In the genomic region with DNA sequence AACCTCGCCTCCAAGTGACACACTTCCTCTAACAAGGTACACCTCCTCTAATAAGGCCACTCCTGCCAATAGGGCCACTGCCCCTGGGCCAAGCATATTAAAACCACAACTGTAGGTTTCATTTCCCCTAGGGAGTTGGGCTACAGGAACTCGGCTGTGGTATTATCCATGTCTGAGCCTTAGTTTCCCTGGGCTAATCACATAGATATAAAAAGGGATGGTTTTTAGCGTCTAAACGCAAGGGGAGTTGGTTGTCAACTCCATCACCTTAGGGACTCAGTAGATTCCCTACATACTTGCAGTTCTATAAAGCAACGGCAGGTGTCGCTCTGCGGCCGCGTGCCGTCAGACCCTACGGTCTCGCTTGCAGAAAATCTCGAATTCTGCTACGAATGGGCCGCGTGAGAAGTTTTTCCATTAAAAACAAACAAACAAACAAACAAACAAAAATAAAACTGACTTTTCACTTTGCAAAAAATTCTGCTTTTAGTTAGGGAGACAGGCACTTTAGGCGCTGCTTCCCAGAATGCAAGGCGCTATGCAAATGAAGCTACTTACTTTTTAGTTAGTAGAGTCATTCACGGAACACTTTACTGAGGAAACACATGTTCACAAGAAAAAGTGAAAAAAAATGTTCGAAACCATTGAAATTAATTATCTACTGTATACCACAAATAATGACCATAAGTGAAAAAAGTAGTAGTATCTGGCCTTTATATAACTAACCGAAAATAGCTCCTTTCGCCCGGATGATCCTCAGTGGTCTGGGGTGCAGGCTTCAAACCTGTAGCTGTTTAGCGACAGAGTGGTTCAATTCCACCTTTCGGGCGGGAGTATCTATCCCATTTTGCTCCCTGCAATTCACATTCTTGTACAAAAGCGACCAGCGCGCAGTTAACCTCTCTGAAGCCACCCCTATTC, we compare ENCODE assay signal across 7 mouse cellular contexts. TPM values are rescaled to one million over a fixed set of nuclear protein-coding genes. Genes with fewer than 3 reads are reported as not detected.
A peak's percentile ranks its signal among the peaks of the same experiment; 100 is the strongest.
DNase-seq lines count a peak whose midpoint lies in the region; ATAC-seq and TF ChIP-seq lines count a peak whose summit lies in the region.

No protein-coding gene starts in this region.

- DNase-seq in adipocyte (ENCODE audit: low spot score): peak; percentile 76
- DNase-seq in cerebellum, postnatal 25 days: peak; percentile 86 to 93
- peak; percentile 83 for DNase-seq in gastrocnemius, adult 2 months
- DNase-seq in hindlimb bud, embryonic 11.5 days (ENCODE audit: extremely low spot score, low read depth, low spot score): peak; percentile 84
- DNase-seq in left cerebral cortex, postnatal 25 days (ENCODE audit: low spot score in 2 of 2): peak; percentile 81 to 87
- peak; percentile 81 for DNase-seq in right cerebral cortex, postnatal 14 days

- H3K27ac ChIP-seq in gastrocnemius, adult 2 months: peak overlapping the region; percentile 95

- intact Hi-C loops in gastrocnemius, adult 2 months (cut with DNase I): loop anchor here (1.0 to 2.0 kb wide), 2 partner anchors 42 to 122 kb away; no protein-coding TSS in a partner anchor
- intact Hi-C loops in left cerebral cortex, postnatal 25 days (cut with DNase I): loop anchor here (1.0 to 5.0 kb wide), 2 partner anchors 43 to 123 kb away; a partner anchor contains a TSS

- peak overlapping the region; percentile 80 for H3K4me3 ChIP-seq in gastrocnemius, adult 2 months

- peak; percentile 98; the same call in 1 of the 2 replicates for TF ChIP-seq CTCF in gastrocnemius, adult 2 months (IDR thresholded peaks at IDR 0.05)

- peak; percentile 56 for ATAC-seq in megakaryocyte-erythroid progenitor cell, adult 5-6 weeks (replicated peaks; ENCODE audit: low FRiP score, low TSS enrichment, poor library complexity, severe bottlenecking)

RNA-seq across cellular contexts. Expression of a gene that starts 9.1 kb away (rescaled TPM):
- total RNA-seq in gastrocnemius, adult 2 months (2021): under 1 TPM; 0.22 to 0.59 TPM
- total RNA-seq in left cerebral cortex, postnatal 25 days (2021): 10 to 100 TPM; 21.0 to 26.0 TPM
- total RNA-seq in megakaryocyte-erythroid progenitor cell, adult 5-6 weeks (2014; fragmentation: Nextera tagmentation): 4.2 and 4.8 TPM in 2 replicates
- 52.4 and 77.0 TPM in 2 replicates for total RNA-seq in megakaryocyte-erythroid progenitor cell, adult 5-6 weeks (2017)

RNA-seq across cellular contexts. Expression of a gene that starts 18.3 kb away (rescaled TPM):
- 1,000 to 10,000 TPM in 1 of 2 experiments, 100 to 1,000 TPM in 1; 987 to 1,150 TPM for total RNA-seq in gastrocnemius, adult 2 months (2021)
- 100 to 1,000 TPM; 112 TPM for total RNA-seq in left cerebral cortex, postnatal 25 days (2021)
- total RNA-seq in megakaryocyte-erythroid progenitor cell, adult 5-6 weeks (2014; fragmentation: Nextera tagmentation): not detected in 2 replicates
- total RNA-seq in megakaryocyte-erythroid progenitor cell, adult 5-6 weeks (2017): not detected in 2 replicates

RNA-seq across cellular contexts. Expression of a gene that starts 20.9 kb away (rescaled TPM):
- under 1 TPM in 1 of 2 experiments, not detected in 1; 0.74 TPM for total RNA-seq in gastrocnemius, adult 2 months (2021)
- under 1 TPM in 1 of 2 experiments, not detected in 1; 0.55 TPM for total RNA-seq in left cerebral cortex, postnatal 25 days (2021)
- total RNA-seq in megakaryocyte-erythroid progenitor cell, adult 5-6 weeks (2014; fragmentation: Nextera tagmentation): not detected in 2 replicates
- not detected in 2 replicates for total RNA-seq in megakaryocyte-erythroid progenitor cell, adult 5-6 weeks (2017)

RNA-seq across cellular contexts. Expression of a gene that starts 29.1 kb away (rescaled TPM):
- total RNA-seq in gastrocnemius, adult 2 months (2021): 10 to 100 TPM; 13.6 to 17.3 TPM
- 10 to 100 TPM; 13.1 to 14.3 TPM for total RNA-seq in left cerebral cortex, postnatal 25 days (2021)
- total RNA-seq in megakaryocyte-erythroid progenitor cell, adult 5-6 weeks (2014; fragmentation: Nextera tagmentation): 19.3 and 34.8 TPM in 2 replicates
- 27.9 and 53.7 TPM in 2 replicates for total RNA-seq in megakaryocyte-erythroid progenitor cell, adult 5-6 weeks (2017)

RNA-seq across cellular contexts. Expression of a gene that starts 43.8 kb away (rescaled TPM):
- 10 to 100 TPM; 28.1 to 30.4 TPM for total RNA-seq in gastrocnemius, adult 2 months (2021)
- total RNA-seq in left cerebral cortex, postnatal 25 days (2021): 10 to 100 TPM; 34.1 to 40.5 TPM
- total RNA-seq in megakaryocyte-erythroid progenitor cell, adult 5-6 weeks (2014; fragmentation: Nextera tagmentation): 31.3 and 51.5 TPM in 2 replicates
- 19.8 and 23.8 TPM in 2 replicates for total RNA-seq in megakaryocyte-erythroid progenitor cell, adult 5-6 weeks (2017)

Comparison
In these comparisons a context has a peak if more than half of its experiments do, and no peak if none do; other contexts are left out.
1. Peak in every context shown above with its lines: DNase-seq, ATAC-seq, H3K4me3 ChIP-seq and H3K27ac ChIP-seq.
2. RNA of a gene that starts 18.3 kb away (total RNA-seq): 987 to 1,150 TPM in gastrocnemius, adult 2 months and 112 TPM in left cerebral cortex, postnatal 25 days; not detected in megakaryocyte-erythroid progenitor cell, adult 5-6 weeks; every median in the first group is over 100 times any median in the second.